In genomic region chr4:141537706-141538407, GRCm38 (mm10) we compare ENCODE assay signal across 8 mouse cellular contexts. TPM values are rescaled to one million over a fixed set of nuclear protein-coding genes. Genes with fewer than 3 reads are reported as not detected.
A peak's percentile ranks its signal among the peaks of the same experiment; 100 is the strongest.
DNase-seq lines count a peak whose midpoint lies in the region; ATAC-seq and TF ChIP-seq lines count a peak whose summit lies in the region.

No protein-coding gene starts in this region.

- peak overlapping the region; percentile 94 for H3K4me2 ChIP-seq in kidney, embryonic 14.5 days (replicated peaks; ENCODE audit: low read depth, low read length)

- intact Hi-C loops in gastrocnemius, postnatal 36 days (cut with DNase I), result no loop called here

- no peak overlapping the region for H3K27ac ChIP-seq in ES-Bruce4 (ENCODE audit: insufficient read depth, low read length)
- H3K27ac ChIP-seq in kidney, embryonic 14.5 days (ENCODE audit: low read depth, low read length), result peak overlapping the region; percentile 94

- no peak for TF ChIP-seq EP300 in ES-Bruce4 (IDR thresholded peaks at IDR 0.05; ENCODE audit: insufficient read depth, low read depth, low read length)

- H3K36me3 ChIP-seq in C2C12 (ENCODE audit: control insufficient read depth, insufficient read depth) (no peaks in the 10 kb centered on the region), ES-Bruce4 (ENCODE audit: control insufficient read depth, insufficient read depth, low read length, poor library complexity, severe bottlenecking) (no peaks in the 10 kb centered on the region)
- H3K36me3 ChIP-seq in kidney, embryonic 14.5 days (ENCODE audit: control insufficient read depth, insufficient read depth, low read length), result no peaks in the 10 kb centered on the region

- TF ChIP-seq POLR2A in ES-Bruce4 (IDR thresholded peaks at IDR 0.05; ENCODE audit: insufficient read depth, low read length), result no peak

- peak overlapping the region; percentile 87 for H3ac ChIP-seq in C2C12 (ENCODE audit: control insufficient read depth, insufficient read length, low read depth)

- TF ChIP-seq CTCF in C2C12 (IDR thresholded peaks at IDR 0.05; ENCODE audit: control insufficient read depth, insufficient read depth, insufficient read length) (no peak), ES-Bruce4 (IDR thresholded peaks at IDR 0.05; ENCODE audit: low read depth, low read length) (no peak)

- H3K27me3 ChIP-seq in C2C12 (ENCODE audit: control insufficient read depth, insufficient read depth, insufficient read length), result no peaks in the 10 kb centered on the region
- no peaks in the 10 kb centered on the region for H3K27me3 ChIP-seq in ES-Bruce4 (ENCODE audit: control insufficient read depth, insufficient read depth, low read length, poor library complexity, severe bottlenecking)
- no peaks in the 10 kb centered on the region for H3K27me3 ChIP-seq in kidney, embryonic 14.5 days (ENCODE audit: control insufficient read depth, insufficient read depth, low read length)

- H3K9me3 ChIP-seq in ES-Bruce4 (replicated peaks; ENCODE audit: control insufficient read depth, insufficient read depth, low read length, poor library complexity, severe bottlenecking), result no peaks in the 10 kb centered on the region
- no peaks in the 10 kb centered on the region for H3K9me3 ChIP-seq in kidney, embryonic 14.5 days (ENCODE audit: control insufficient read depth, low read length)

- H3K4me1 ChIP-seq in ES-Bruce4 (ENCODE audit: control insufficient read depth, insufficient read depth, low read length), result no peaks in the 10 kb centered on the region
- peaks cover 17% of the 10 kb centered on the region for H3K4me1 ChIP-seq in kidney, embryonic 14.5 days (ENCODE audit: control insufficient read depth, insufficient read depth, low read length)

- peaks cover 54% of the 10 kb centered on the region for H3K79me2 ChIP-seq in C2C12 (ENCODE audit: control insufficient read depth, insufficient read depth)

- peak overlapping the region; percentile 84 for H3K4me3 ChIP-seq in C2C12 (ENCODE audit: insufficient read depth, poor library complexity, severe bottlenecking)
- peak overlapping the region; percentile 71 for H3K4me3 ChIP-seq in ES-Bruce4 (ENCODE audit: low read depth, low read length)
- peak overlapping the region; percentile 95 for H3K4me3 ChIP-seq in kidney, embryonic 14.5 days (ENCODE audit: low read length)

- peaks cover 48% of the 10 kb centered on the region for H3K79me3 ChIP-seq in C2C12 (ENCODE audit: low read depth)

- WGBS in kidney, embryonic 14.5 days, result under 1% methylated on average over 76 of the region's 101 CpGs

- peak; percentile 9 for ATAC-seq in kidney, embryonic 14.5 days (ENCODE audit: low FRiP score, low TSS enrichment)
- ATAC-seq in megakaryocyte progenitor cell, adult 5-6 weeks (replicated peaks; ENCODE audit: poor library complexity), result no peak

- H3K9ac ChIP-seq in ES-Bruce4 (ENCODE audit: low read depth, poor library complexity, severe bottlenecking), result peak overlapping the region; percentile 92
- peak overlapping the region; percentile 91 for H3K9ac ChIP-seq in kidney, embryonic 14.5 days (ENCODE audit: low read depth, low read length)

- peak; percentile 44 to 47 for DNase-seq in cerebellum, postnatal 36 days
- peak; percentile 30 to 69 for DNase-seq in gastrocnemius, postnatal 36 days
- peak; percentile 51 for DNase-seq in lung, postnatal 10 days
- peak; percentile 71 to 86 for DNase-seq in spleen, postnatal 10 days (ENCODE audit: low spot score in 2 of 2)

TF ChIP-seq in C2C12, 6 proteins besides CTCF, POLR2A, EP300 and RAD21:
- TF ChIP-seq CEBPB (IDR thresholded peaks at IDR 0.05; ENCODE audit: low read depth) (no peak), USF1 (IDR thresholded peaks at IDR 0.05; ENCODE audit: low read depth) (no peak), MYOD1 (IDR thresholded peaks at IDR 0.05; ENCODE audit: control insufficient read depth, insufficient read length, low read depth) (no peak), MYOG (IDR thresholded peaks at IDR 0.05; ENCODE audit: control insufficient read depth, extremely low read depth, insufficient read length) (no peak), FOSL1 (IDR thresholded peaks at IDR 0.05; ENCODE audit: insufficient read depth, low read length, poor library complexity, severe bottlenecking) (no peak), MAX (IDR thresholded peaks at IDR 0.05) (peak; percentile 15)
TF ChIP-seq in C2C12: peak in this region for 1.

RNA-seq across cellular contexts. Expression of gene Spen, which starts 0.5 kb away (rescaled TPM):
- polyA plus RNA-seq in C2C12 (2012; fragmentation: generic; extraction: Trizol), result 12.1 TPM
- 39.6 and 46.9 TPM in 2 replicates for polyA plus RNA-seq in ES-Bruce4 (2011; ENCODE audit: insufficient read depth, insufficient read length, low read depth, missing spikeins)
- 10 to 100 TPM; 17.1 to 21.8 TPM for total RNA-seq in gastrocnemius, postnatal 36 days (2021)
- polyA plus RNA-seq in kidney, embryonic 14.5 days (2014; fragmentation: Nextera tagmentation; extraction: Ambion mirVana), result 13.1 and 19.3 TPM in 2 replicates
- 28.4 and 35.6 TPM in 2 replicates for total RNA-seq in megakaryocyte progenitor cell, adult 5-6 weeks (2015)
- total RNA-seq in megakaryocyte progenitor cell, adult 5-6 weeks (2017), result 22.8 and 29.0 TPM in 2 replicates
